Mouse (Mus musculus) intestine, embryonic 16.5 days (tissue): ENCODE measurements around the gene Tbc1d10c. TPM values are rescaled to one million over a fixed set of nuclear protein-coding genes. Genes with fewer than 3 reads are reported as not detected.
A peak's percentile ranks its signal among the peaks of the same experiment; 100 is the strongest.
"Not testable (repeated sequence)": the region's sequence is repeated elsewhere in the genome, so short reads cannot be mapped to it uniquely, and the experiment has no call there.

Source experiments
- ATAC-seq: fragments of 200-750 bp; cut with Nextera tagmentation; 2 replicates; pipeline ENCODE4 v1.8.0; 2017; ENCODE audit warnings: moderate TSS enrichment, moderate library complexity
- H3K27ac ChIP-seq: fragments of 300-500 bp; sonication (generic); 2 replicates; pipeline ENCODE4 v1.5.1; 2014; ENCODE audit warnings: mild to moderate bottlenecking, low read length
- H3K27me3 ChIP-seq: fragments of 300-500 bp; sonication (generic); replicated peaks from 2 replicates; pipeline ENCODE4 v1.6.1; 2014; ENCODE audit warnings: low read length, control low read depth, mixed read lengths; ENCODE audit not compliant: control insufficient read depth, insufficient read depth
- H3K36me3 ChIP-seq: fragments of 300-500 bp; sonication (generic); 2 replicates; pipeline ENCODE4 v1.6.1; 2014; ENCODE audit warnings: low read length, control low read depth; ENCODE audit not compliant: control insufficient read depth, insufficient read depth
- H3K4me1 ChIP-seq: fragments of 300-500 bp; sonication (generic); 2 replicates; pipeline ENCODE4 v1.6.1; 2014; ENCODE audit warnings: low read length, control low read depth, mixed read lengths; ENCODE audit not compliant: control insufficient read depth, insufficient read depth
- H3K4me2 ChIP-seq: fragments of 300-500 bp; sonication (generic); 2 replicates; pipeline ENCODE4 v1.6.1; 2014; ENCODE audit warnings: low read depth, low read length, control low read depth
- H3K4me3 ChIP-seq: fragments of 300-500 bp; sonication (generic); 2 replicates; pipeline ENCODE4 v1.5.1; 2014; ENCODE audit warnings: mild to moderate bottlenecking, low read length
- H3K9ac ChIP-seq: fragments of 300-500 bp; sonication (generic); 2 replicates; pipeline ENCODE4 v1.6.1; 2014; ENCODE audit warnings: low read depth, low read length
- H3K9me3 ChIP-seq: fragments of 300-500 bp; sonication (generic); 2 replicates; pipeline ENCODE4 v1.6.1; 2016; ENCODE audit warnings: low read length, control low read depth; ENCODE audit not compliant: control insufficient read depth
- WGBS: fragments of 180-500 bp; shearing (Covaris S2); extraction: QIAGEN DNeasy Blood & Tissue Kit; methylation state at CpG from one replicate; pipeline ENCODE4 v1.1.7; 2014; 5-methylcytosine and 5-hydroxymethylcytosine counted together
- polyA plus RNA-seq: library from polyadenylated mRNA; unstranded; fragments of >200 nt; fragmentation: Nextera tagmentation; extraction: Ambion mirVana; gene quantifications from 2 replicates; pipeline ENCODE4 v1.2.1, GENCODE M21; 2015

Tbc1d10c gene
- polyA plus RNA-seq, 1 experiment from 2014 or later = 4.0 TPM

GRCm38 (mm10) chr19:4144550-4145498 is 46.3 kb downstream of the Tbc1d10c start:
- ATAC-seq = no peak
- no peak overlapping the region for H3K4me2 ChIP-seq
- H3K27me3 ChIP-seq = no peaks in the 10 kb centered on the region
- no peak overlapping the region; the same call in 1 of the 2 replicates for H3K9ac ChIP-seq
- H3K4me3 ChIP-seq = no peak overlapping the region
- no peak overlapping the region for H3K27ac ChIP-seq
- no peaks in the 10 kb centered on the region for H3K9me3 ChIP-seq
- H3K4me1 ChIP-seq = peaks cover 9% of the 10 kb centered on the region
- H3K36me3 ChIP-seq = no peaks in the 10 kb centered on the region; the same call in 1 of the 2 replicates
- 79% methylated on average over 16 of the region's 16 CpGs for WGBS

- H3K4me3 ChIP-seq = no peak within 1 kb of the TSS
- H3K27me3 ChIP-seq = no peaks in the 10 kb centered on the region
- H3K4me2 ChIP-seq = no peak within 1 kb of the TSS
- peak within 1 kb of the TSS; percentile 21; the same call in 1 of the 2 replicates for H3K9ac ChIP-seq
- no peaks in the 10 kb centered on the region; the same call in 1 of the 2 replicates for H3K4me1 ChIP-seq
- no peak within 1 kb of the TSS for H3K27ac ChIP-seq
- ATAC-seq = no peak
- no peaks in the 10 kb centered on the region for H3K36me3 ChIP-seq
- no peaks in the 10 kb centered on the region for H3K9me3 ChIP-seq
- 81% methylated on average over 7 of the region's 7 CpGs for WGBS
Measured at GRCm38 (mm10) chr19:4143759-4144268, 47.3 kb downstream of the Tbc1d10c start, which contains the start of gene Cabp4. Gene Cabp4, minus strand, starts transcription at chr19:4144033.

GRCm38 (mm10) chr19:4142416-4143173 is 48.5 kb downstream of the Tbc1d10c start:
- Histone ChIP-seq H3K4me1 (no peaks in the 10 kb centered on the region; the same call in 1 of the 2 replicates), H3K9me3 (no peaks in the 10 kb centered on the region), H3K9ac (0 out of 2 replicates have a peak overlapping the region, but pooled peaks have one; percentile 21), H3K36me3 (no peaks in the 10 kb centered on the region), H3K4me2 (no peak overlapping the region), H3K27ac (no peak overlapping the region), H3K4me3 (no peak overlapping the region), H3K27me3 (no peaks in the 10 kb centered on the region)
- no peak for ATAC-seq
- 88% methylated on average over 18 of the region's 18 CpGs for WGBS

- ATAC-seq = no peak
- H3K9me3 ChIP-seq = no peaks in the 10 kb centered on the region
- no peak overlapping the region for H3K4me2 ChIP-seq
- no peaks in the 10 kb centered on the region for H3K36me3 ChIP-seq
- no peak overlapping the region for H3K4me3 ChIP-seq
- no peaks in the 10 kb centered on the region; the same call in 1 of the 2 replicates for H3K4me1 ChIP-seq
- no peak overlapping the region for H3K27ac ChIP-seq
- H3K27me3 ChIP-seq = no peaks in the 10 kb centered on the region
- WGBS = 76% methylated on average over 6 of the region's 6 CpGs
- H3K9ac ChIP-seq = no peak overlapping the region
Measured at GRCm38 (mm10) chr19:4140147-4140546, 50.9 kb downstream of the Tbc1d10c start.

GRCm38 (mm10) chr19:4139446-4139845 is 51.6 kb downstream of the Tbc1d10c start, which contains the start of gene Gpr152:
Gene Gpr152, plus strand, starts transcription at chr19:4139787.
- H3K36me3 ChIP-seq = no peaks in the 10 kb centered on the region
- H3K9ac ChIP-seq = no peak within 1 kb of the TSS

GRCm38 (mm10) chr19:4137913-4138312 is 53.2 kb downstream of the Tbc1d10c start:
- no peaks in the 10 kb centered on the region; the same call in 1 of the 2 replicates for H3K4me1 ChIP-seq
- no peaks in the 10 kb centered on the region for H3K36me3 ChIP-seq
- no peak overlapping the region for H3K27ac ChIP-seq
- H3K9me3 ChIP-seq = no peaks in the 10 kb centered on the region
- H3K27me3 ChIP-seq = no peaks in the 10 kb centered on the region
- no peak overlapping the region for H3K4me2 ChIP-seq
- 80% methylated on average over 5 of the region's 5 CpGs for WGBS
- H3K4me3 ChIP-seq = no peak overlapping the region
- H3K9ac ChIP-seq = no peak overlapping the region
- no peak for ATAC-seq

More at GRCm38 (mm10) chr19:4139446-4139845, 51.6 kb downstream of the Tbc1d10c start, which contains the start of gene Gpr152:
- ATAC-seq = no peak
- Histone ChIP-seq H3K4me2 (no peak within 1 kb of the TSS), H3K4me3 (no peak within 1 kb of the TSS), H3K9me3 (no peaks in the 10 kb centered on the region), H3K27ac (no peak within 1 kb of the TSS), H3K27me3 (no peaks in the 10 kb centered on the region), H3K4me1 (no peaks in the 10 kb centered on the region; the same call in 1 of the 2 replicates)
- WGBS = 89% methylated on average over 2 of the region's 2 CpGs

- Histone ChIP-seq H3K9me3 (no peaks in the 10 kb centered on the region), H3K36me3 (peaks cover 10% of the 10 kb centered on the region; the same call in 1 of the 2 replicates), H3K4me3 (no peak overlapping the region), H3K4me2 (no peak overlapping the region), H3K27ac (no peak overlapping the region), H3K27me3 (no peaks in the 10 kb centered on the region), H3K4me1 (no peaks in the 10 kb centered on the region; the same call in 1 of the 2 replicates), H3K9ac (no peak overlapping the region)
- 84% methylated on average over 5 of the region's 5 CpGs for WGBS
- ATAC-seq = no peak
Measured at GRCm38 (mm10) chr19:4136463-4136862, 54.6 kb downstream of the Tbc1d10c start.

- not testable (repeated sequence) for H3K9me3 ChIP-seq, H3K4me2 ChIP-seq, H3K27me3 ChIP-seq, H3K9ac ChIP-seq, H3K4me3 ChIP-seq, H3K27ac ChIP-seq, H3K4me1 ChIP-seq
- H3K36me3 ChIP-seq = peaks cover 15% of the 10 kb centered on the region; the same call in 1 of the 2 replicates
- ATAC-seq = peak; percentile 66
- 19% methylated on average over 8 of the region's 8 CpGs for WGBS
Measured at GRCm38 (mm10) chr19:4135963-4136345, 55.1 kb downstream of the Tbc1d10c start.
